Mouse (Mus musculus) MEL-GATA-1-ER (cell line): ENCODE data around the gene Cttnbp2.

Source experiments
- DNase-seq: peaks from one replicate; pipeline ENCODE4 v3.0.0-alpha.2; 2012; ENCODE audit warnings: low read depth; ENCODE audit errors: extremely low read depth

Gene Cttnbp2

GRCm38 (mm10) chr6:18469206-18469605 is 45.4 kb downstream of the Cttnbp2 start:
- peak; percentile 45 for DNase-seq

- DNase-seq: no peak
Measured at GRCm38 (mm10) chr6:18467777-18468176, 46.9 kb downstream of the Cttnbp2 start.

GRCm38 (mm10) chr6:18466227-18466626 is 48.4 kb downstream of the Cttnbp2 start:
- DNase-seq: no peak

- no peak for DNase-seq
Measured at GRCm38 (mm10) chr6:18465626-18466025, 49.0 kb downstream of the Cttnbp2 start.

GRCm38 (mm10) chr6:18459657-18460056 is 55.0 kb downstream of the Cttnbp2 start:
- no peak for DNase-seq

- DNase-seq: no peak
Measured at GRCm38 (mm10) chr6:18450551-18451193, 64.0 kb downstream of the Cttnbp2 start.

GRCm38 (mm10) chr6:18448078-18448477 is 66.6 kb downstream of the Cttnbp2 start:
- no peak for DNase-seq

GRCm38 (mm10) chr6:18446917-18447316 is 67.7 kb downstream of the Cttnbp2 start:
- DNase-seq: no peak

GRCm38 (mm10) chr6:18446359-18446758 is 68.3 kb downstream of the Cttnbp2 start:
- DNase-seq: no peak

- no peak for DNase-seq
Measured at GRCm38 (mm10) chr6:18445747-18446146, 68.9 kb downstream of the Cttnbp2 start.

- DNase-seq: no peak
Measured at GRCm38 (mm10) chr6:18442303-18442702, 72.3 kb downstream of the Cttnbp2 start.

- DNase-seq: no peak
Measured at GRCm38 (mm10) chr6:18440918-18441532, 73.6 kb downstream of the Cttnbp2 start.

GRCm38 (mm10) chr6:18436127-18436812 is 78.4 kb downstream of the Cttnbp2 start:
- DNase-seq: peak; percentile 50

- DNase-seq: peak; percentile 93
Measured at GRCm38 (mm10) chr6:18434828-18435531, 79.7 kb downstream of the Cttnbp2 start.

GRCm38 (mm10) chr6:18434355-18434754 is 80.3 kb downstream of the Cttnbp2 start:
- DNase-seq: no peak

GRCm38 (mm10) chr6:18432362-18432761 is 82.3 kb downstream of the Cttnbp2 start:
- DNase-seq: no peak

GRCm38 (mm10) chr6:18431891-18432290 is 82.8 kb downstream of the Cttnbp2 start:
- no peak for DNase-seq

GRCm38 (mm10) chr6:18430062-18430461 is 84.6 kb downstream of the Cttnbp2 start:
- DNase-seq: no peak

GRCm38 (mm10) chr6:18424822-18425221 is 89.8 kb downstream of the Cttnbp2 start:
- no peak for DNase-seq

GRCm38 (mm10) chr6:18424367-18424766 is 90.3 kb downstream of the Cttnbp2 start:
- no peak for DNase-seq

- no peak for DNase-seq
Measured at GRCm38 (mm10) chr6:18423112-18423511, 91.5 kb downstream of the Cttnbp2 start.

GRCm38 (mm10) chr6:18421561-18421960 is 93.1 kb downstream of the Cttnbp2 start:
- no peak for DNase-seq
